Mouse (Mus musculus): ENCODE measurements around the gene Ctnna3.
"Not testable (repeated sequence)": the region's sequence is repeated elsewhere in the genome, so short reads cannot be mapped to it uniquely, and the experiment has no call there.

Gene Ctnna3

GRCm38 (mm10) chr10:64898739-64899138, 1468.8 kb downstream of the Ctnna3 start:
- peak; percentile 55 for DNase-seq (ENCODE audit: low spot score)

- DNase-seq (ENCODE audit: low spot score): no peak
Measured at GRCm38 (mm10) chr10:64901726-64902125, 1471.8 kb downstream of the Ctnna3 start.

- no peak for DNase-seq (ENCODE audit: low spot score)
Measured at GRCm38 (mm10) chr10:64940975-64941374, 1511.1 kb downstream of the Ctnna3 start.

GRCm38 (mm10) chr10:64958391-64958790, 1528.5 kb downstream of the Ctnna3 start:
- no peak for DNase-seq (ENCODE audit: low spot score)

GRCm38 (mm10) chr10:64992871-64993270, 1563.0 kb downstream of the Ctnna3 start:
- no peak for DNase-seq (ENCODE audit: low spot score)

- no peak for DNase-seq (ENCODE audit: low spot score)
Measured at GRCm38 (mm10) chr10:65013525-65013924, 1583.6 kb downstream of the Ctnna3 start.

GRCm38 (mm10) chr10:65022667-65023066, 1592.8 kb downstream of the Ctnna3 start:
- no peak for DNase-seq (ENCODE audit: low spot score)

GRCm38 (mm10) chr10:65033516-65033915, 1603.6 kb downstream of the Ctnna3 start:
- not testable (repeated sequence) for DNase-seq (ENCODE audit: low spot score)

All from retina, embryonic 14.5 days (tissue).